Mouse (Mus musculus) small intestine, adult 2 months (tissue): ENCODE data around the gene Vps37b.

Experiments
- CTCF ChIP-seq: fragments of 200-500 bp; IDR thresholded peaks from 2 replicates; pipeline ENCODE4 v1.5.1; 2012; ENCODE audit warnings: low read depth, mild to moderate bottlenecking, control low read depth, inconsistent platforms, low read length, moderate library complexity, mixed read lengths; ENCODE audit not compliant: insufficient replicate concordance, insufficient read length; ENCODE audit errors: extremely low read depth
- POLR2A ChIP-seq: fragments of 200-500 bp; IDR thresholded peaks from 2 replicates; pipeline ENCODE4 v1.6.1; 2012; ENCODE audit warnings: low read depth, mild to moderate bottlenecking, control low read depth, inconsistent platforms, low read length, moderate library complexity

- TF ChIP-seq CTCF (no peak), POLR2A (no peak)
Observed at GRCm38 (mm10) chr5:123964208-123964607, 67.9 kb downstream of the Vps37b start.
